Mouse (Mus musculus): ENCODE results near the gene Kctd11.

Gene Kctd11

DNA sequence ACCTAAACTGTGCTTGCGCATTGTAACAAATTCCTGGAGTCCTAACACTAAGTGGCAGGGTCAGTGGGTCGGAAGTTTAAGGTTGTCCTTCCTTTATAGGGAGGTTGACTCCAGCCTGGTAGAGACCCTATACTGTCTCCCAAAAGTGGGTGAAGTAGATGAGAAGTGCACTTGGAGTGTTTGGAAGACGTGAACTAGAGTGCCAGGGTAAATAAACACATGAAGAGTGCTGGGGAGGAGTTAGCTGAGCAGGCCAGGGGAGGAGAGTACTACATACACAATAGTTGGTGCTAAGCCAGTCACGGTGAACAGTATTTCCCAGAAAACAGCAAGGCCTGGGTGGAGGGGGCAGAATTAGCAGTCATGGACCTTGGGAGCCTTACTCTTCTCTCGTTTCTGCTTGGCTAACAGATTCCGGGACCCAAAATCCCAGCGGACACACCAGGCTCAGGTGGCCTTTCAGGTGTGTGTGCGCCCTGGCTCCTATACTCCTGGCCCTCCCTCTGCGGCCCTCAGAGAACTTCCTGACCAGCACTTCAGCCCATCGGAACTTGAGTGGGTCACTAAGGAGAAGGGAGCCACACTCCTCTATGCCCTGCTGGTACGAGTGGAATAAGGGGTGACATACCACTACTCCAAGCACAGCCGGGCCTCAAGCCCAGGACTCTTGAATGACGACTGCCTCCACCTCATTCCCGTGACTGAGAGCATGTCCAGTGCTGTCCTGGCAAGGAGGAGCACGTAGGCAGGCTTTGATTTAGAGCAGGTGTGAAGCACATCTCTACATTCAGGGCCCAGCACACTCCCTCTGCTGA, 31.7 kb upstream of the Kctd11 start:
- DNase-seq: no peak

DNA sequence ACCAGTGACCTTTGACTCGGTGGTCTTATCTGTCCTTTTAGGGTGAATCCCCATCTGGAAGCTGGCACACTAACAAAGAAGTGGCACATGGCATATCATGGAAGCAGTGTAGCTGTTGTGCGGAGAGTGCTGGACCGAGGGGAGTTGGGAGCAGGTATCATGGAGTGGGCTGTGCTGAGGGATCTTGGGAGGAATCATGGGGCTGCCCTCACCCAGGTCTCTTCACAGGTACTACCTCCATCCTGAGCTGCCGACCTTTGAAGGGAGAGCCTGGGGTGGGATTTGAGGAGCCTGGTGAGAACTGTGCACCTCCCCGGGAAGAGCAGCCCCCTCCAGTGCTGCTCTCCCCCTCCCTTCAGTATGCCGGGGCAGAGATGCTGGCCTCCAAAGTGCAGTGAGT, 30.5 kb upstream of the Kctd11 start:
- no peak for DNase-seq

DNA sequence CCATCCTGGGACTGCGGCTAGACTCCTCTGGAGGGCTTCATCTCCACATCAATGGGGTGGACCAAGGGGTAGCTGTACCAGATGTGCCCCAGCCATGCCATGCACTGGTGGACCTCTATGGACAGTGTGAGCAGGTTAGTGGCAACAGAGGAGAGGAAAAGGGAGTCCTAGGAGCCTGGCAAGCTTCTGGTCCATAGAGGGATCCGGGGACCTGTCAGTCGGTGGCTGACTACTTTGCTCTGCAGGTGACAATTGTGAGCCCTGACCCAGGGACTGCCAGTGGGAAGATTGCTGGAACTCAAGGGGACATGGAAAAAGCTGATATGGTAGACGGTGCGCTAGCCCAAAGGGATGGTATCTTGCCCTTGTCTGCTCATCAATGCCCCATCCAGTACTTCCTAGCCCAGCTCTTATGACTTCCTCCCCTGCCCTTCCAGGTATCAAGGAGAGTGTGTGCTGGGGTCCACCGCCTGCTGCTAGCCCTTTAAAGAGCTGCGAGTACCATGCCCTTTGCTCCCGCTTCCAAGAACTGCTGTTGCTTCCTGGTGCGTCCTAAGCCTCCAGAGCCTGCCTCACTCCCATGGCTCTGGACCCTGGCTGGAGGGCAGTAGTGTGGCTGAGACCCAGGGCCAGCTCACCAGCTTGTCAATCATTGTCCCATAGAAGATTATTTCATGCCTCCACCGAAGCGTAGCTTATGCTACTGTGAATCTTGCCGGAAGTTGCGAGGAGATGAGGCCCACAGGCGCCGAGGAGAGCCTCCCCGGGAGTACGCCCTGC, 29.8 kb upstream of the Kctd11 start:
- no peak for DNase-seq

DNA sequence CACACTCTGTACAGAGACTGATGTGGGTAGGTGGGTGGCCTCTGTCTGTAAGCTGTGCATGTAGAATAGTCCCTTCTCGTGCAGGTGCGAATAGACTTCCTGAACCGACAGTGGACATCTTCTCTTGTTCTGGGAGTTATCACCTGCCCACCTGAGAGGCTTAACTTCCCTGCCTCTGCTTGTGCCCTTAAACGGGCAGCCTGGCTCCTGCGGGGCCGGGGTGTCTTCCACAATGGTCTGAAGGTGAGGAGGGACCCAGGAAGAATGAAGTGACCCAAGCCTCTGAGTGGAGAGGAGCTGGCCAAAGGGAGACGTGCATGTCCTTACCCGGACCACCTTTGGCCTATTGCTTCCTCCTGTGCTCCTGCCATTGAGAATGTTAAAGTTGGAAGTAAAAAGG, 29.0 kb upstream of the Kctd11 start:
- DNase-seq: no peak

DNA sequence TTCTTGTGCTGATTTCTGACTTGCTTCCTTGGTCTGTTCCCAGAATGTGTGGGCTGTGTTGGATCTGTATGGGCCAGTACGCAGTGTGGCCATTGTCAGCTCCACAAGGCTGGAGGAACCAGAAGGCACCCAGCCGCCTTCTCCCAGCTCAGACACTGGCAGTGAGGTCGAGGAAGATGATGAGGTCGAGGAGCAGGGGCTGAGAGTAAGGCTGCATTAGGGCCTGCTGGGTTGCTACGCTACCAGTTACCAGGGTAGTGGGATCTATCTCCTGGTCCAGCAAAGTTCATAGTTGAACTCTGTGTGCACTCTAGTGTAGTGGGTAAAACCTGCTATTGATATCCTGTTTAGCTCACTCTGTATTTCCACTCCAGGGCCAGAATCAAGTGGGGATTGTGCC, 28.0 kb upstream of the Kctd11 start:
- no peak for DNase-seq

DNA sequence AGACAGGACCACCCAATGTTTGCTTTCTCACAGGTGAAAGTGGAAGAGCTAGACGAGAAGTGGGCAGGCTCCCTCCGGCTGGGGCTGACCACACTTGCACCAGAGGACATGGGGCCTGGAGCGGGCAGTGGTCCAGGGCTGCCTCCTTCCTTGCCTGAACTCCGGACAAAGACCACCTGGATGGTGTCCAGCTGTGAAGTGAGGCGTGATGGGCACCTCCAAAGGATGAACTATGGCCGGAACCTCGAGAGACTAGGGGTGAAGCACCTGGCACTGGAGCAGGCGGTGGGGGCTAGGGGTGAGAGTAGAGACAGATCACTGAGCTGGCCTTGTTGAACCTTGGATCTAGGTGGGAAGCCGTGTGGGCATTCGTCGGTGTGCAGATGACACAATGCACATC, 27.4 kb upstream of the Kctd11 start:
- DNase-seq: peak in 1 of 2 experiments; percentile 48

DNA sequence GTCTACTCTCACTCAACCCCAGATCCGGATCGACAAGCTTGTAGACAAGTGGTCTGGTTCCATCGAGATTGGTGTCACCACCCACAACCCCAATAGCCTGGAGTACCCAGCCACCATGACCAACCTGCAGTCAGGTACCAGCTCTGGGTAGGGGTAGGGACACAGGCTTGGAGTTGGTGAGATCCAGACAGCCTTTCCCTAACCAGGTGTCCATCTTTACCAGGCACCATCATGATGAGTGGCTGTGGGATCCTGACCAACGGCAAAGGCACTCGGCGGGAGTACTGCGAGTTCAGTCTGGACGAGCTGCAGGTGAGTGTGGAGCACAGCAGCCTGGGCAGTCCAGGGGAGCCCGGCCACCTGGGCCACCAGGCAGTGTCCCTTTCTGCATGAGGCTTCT, 23.1 kb upstream of the Kctd11 start:
- DNase-seq: no peak

DNA sequence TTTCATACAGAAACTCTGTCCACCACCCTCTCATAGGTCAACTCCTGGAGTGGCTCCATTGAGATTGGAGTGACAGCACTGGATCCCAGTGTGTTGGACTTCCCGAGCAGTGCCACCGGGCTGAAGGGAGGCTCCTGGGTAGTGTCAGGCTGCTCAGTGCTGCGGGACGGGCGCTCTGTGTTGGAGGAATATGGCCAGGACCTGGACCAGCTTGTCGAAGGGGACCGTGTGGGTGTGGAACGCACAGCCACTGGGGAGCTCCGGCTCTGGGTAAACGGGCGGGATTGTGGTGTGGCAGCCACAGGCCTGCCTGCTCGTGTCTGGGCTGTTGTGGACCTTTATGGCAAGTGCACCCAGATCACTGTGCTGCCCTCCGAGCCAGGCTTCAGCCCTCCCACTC, 21.8 kb upstream of the Kctd11 start:
- DNase-seq: no peak

DNA sequence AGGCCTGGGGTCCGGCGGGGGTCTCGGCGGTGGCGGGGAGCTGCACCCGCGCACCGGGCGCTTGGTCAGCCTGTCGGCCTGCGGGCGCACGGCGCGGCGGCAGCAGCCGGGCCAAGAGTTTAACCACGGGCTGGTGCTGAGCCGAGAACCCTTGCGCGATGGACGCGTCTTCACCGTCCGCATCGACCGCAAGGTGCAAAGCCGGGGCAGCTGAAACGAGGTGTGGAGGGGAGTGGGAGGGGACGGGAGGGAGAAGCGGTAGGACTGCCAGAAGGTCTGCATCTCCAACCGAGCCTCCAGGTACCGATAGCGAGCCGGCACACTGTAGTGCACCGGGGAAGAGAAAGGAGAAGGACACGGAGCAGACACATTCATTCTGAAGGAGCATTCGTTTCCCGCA, 20.8 kb upstream of the Kctd11 start:
- DNase-seq: no peak

DNA sequence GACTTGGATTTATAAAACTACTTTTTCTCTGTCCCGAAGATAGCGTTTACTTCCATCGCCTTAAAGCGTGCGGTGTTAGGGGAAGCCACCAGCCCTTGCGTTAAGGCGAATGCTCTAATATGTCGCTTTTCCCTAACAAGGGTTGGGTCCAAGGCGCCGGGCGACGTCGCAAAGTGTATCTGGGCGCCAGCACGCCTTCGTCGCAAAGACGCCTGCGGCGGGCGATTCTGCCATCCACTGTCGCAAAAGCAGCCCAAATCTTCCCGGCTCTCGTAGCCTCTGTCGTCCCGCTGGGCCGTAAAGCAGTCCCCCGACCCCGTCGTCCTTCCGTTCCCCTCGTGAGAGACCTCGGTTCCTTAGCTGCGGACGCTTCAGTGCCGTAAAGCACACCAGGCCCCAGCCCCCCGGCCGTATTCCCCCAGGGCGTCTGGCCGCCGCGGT, 20.2 kb upstream of the Kctd11 start:
- peak; percentile 95 for DNase-seq

DNA sequence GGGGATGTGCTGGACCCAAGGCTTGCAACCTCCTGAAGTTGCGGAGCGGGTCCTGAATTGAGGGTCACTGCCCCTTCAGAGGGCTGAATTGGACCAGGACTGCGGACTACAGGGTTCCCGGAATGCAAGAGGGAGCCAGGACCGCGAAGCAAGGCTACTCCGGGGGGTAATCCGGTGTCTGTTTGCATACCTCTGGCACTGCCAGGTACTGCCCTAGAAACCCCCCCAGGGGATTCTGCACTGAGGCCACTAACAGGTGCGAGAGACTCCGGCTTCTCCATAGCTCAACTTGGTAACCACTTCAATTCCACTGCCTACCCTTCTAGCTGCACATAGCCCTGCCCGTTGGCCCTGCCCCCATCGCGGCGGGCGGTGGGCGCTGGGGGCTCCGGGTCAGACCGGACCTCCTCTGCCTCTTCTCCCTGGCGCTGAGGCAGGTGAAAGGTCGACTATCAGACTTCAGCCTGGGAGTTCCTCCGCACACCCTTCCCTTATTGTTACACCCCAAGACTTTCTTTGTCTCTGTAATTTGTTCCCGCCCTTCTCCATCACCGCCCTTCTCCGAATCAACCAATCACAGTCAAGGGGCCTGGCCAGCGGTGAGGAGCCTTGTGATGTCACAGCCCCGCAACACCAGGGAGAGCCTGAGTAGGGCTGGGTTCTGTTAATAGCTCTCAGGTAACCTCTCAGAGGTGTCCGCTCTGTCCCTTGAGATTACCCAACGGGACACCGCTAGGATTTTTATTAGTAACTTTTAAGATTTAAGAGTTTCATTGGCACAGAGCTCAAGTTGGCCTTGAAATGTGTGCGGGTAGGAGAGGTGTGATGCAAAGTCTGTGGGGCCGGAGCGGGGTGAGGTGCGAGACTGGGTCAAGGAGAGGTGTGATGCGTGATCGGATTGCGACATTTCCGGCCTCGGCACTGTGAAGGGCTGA, 19.5 kb upstream of the Kctd11 start, which contains the start of the genes 2810408A11Rik and Neurl4:
Gene 2810408A11Rik, minus strand, starts transcription at position 517 of the 935 bp plus-strand sequence.
Gene Neurl4, plus strand, starts transcription at position 602 of the 935 bp plus-strand sequence.
- peak; percentile 87 to 90 for DNase-seq

DNA sequence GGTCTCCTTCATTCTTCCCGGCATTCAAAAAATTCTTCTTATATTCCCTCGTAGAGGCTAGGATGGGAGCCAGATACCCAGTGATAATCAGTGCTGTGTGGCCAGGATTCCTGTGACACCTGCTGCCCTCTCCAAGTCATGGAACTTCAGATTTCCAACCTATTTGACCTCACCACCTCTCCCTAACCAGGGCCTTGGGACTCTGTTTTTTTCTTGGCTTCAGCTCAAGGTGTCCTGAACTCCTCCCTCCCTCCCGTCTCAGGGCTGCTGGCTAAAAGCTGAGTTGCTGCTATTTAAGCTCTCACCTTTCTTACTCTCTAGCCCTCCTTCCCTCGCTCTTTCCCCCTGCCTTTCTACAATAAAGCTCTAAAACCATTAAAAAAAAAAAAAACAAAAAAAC, 18.7 kb upstream of the Kctd11 start:
- no peak for DNase-seq

DNA sequence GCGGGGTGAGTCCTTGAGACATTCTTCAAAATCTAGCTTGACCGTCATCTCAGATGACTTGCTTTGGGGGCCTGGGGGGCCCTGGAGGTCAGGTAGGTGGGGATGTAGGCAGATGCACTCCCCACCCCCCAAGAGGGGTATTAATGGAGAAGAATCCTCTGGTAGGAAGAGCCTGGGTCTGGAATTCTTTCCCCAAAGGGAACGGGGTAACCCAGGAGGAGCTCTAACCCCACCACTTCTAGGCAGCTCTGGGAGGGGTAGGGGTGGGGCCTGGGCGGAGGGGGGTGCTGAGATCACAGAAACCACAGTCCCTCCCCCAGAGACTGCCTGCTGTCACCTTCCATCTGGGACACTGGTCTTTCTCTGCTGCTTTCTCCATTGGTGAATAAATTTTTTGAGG, 14.1 kb upstream of the Kctd11 start, which contains the start of gene Acap1:
Gene Acap1, minus strand, starts transcription at position 249 of the 400 bp plus-strand sequence.
- DNase-seq: no peak

DNA sequence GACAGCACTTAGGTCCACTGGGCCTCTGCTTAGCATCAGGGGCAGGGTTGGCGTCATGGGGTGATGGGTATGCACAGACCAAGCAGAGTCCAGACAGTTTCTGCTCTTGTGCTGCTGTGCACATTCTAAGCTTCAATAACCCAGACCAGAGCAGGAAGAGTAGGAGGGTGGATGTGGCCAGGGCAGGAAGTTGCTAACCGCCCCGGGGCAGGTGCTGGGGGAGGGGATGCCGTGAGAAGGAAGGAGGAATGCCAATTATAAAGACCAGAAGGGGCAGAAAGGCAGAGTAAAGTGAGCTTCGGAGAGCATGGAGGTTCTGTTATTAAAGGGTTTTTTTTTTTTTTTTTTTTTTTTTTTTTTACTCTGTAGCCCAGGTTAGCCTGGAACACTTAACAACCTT, 13.5 kb upstream of the Kctd11 start:
- no peak for DNase-seq

DNA sequence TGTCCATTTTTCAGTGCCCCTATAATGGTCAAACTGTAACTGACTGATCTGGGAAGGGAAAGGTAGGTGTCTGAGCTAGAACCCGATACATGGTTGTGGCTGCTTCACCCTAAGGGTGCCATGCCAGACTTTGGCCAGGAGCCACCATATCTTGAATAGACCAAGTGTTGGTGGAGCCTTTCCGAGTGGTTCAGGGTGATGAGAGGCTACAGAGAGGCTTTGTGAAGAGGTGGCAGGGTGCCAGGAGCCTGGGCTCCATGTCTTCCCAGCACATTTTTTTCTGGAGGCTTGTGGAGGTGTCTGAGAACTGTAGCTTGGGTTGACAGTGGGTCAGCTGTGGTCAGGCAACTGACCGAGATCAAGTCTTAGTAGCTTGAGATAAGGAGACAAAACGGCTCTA, 10.3 kb upstream of the Kctd11 start:
- no peak for DNase-seq

DNA sequence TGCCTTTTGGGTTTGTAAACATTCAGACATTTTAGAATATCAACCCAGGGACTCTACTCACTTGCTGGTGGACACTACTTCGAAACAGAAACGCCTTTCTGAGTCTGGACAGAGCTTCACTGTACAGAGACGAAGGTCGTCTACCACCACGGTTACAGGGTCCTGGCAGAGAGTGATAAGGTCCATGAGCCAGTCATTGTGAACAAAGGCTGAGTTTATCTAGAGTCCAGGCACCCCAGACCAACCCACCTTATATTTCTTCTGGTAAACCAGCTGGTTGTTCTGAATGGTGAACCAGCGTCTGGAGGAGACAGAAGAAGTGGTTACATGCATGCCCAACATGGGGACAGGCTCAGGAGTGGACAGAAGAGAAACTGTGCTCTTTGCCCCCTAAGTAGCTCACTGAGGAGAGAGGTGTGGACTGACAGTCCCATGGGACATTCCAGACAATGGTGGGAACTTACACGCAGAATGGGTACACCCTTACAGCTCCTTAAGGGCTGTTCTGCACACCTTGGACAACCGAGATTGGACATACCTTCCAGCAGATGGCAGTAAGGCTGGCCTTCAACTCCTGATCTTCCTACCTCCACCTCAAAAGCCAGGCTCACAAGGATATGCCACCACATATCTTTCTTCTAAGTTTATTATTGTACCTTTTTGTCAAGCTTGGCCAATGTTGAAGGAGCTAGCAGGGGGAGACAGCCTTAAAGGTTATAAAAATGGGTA, 5.9 kb upstream of the Kctd11 start:
- no peak for DNase-seq

DNA sequence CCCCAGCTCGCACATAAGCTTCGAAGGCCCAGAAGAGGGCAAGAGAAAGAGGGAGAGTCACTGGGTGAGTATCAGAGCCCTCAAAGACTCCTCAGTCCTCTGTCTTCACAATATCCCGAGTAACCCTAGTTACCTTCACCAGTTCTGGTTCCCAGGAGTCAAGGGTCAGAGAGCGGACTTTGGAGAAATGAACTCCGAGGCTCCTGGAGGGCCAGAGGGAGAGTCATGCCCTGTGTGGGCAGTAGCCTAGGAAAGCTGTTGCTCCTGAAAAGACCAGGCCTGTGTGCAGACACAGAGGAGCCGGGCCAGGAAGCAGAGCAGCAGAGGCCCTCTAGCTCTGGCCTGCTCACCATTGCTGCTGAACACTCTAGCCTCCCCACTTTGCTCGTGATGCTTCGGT, 3.5 kb upstream of the Kctd11 start:
- no peak for DNase-seq

DNA sequence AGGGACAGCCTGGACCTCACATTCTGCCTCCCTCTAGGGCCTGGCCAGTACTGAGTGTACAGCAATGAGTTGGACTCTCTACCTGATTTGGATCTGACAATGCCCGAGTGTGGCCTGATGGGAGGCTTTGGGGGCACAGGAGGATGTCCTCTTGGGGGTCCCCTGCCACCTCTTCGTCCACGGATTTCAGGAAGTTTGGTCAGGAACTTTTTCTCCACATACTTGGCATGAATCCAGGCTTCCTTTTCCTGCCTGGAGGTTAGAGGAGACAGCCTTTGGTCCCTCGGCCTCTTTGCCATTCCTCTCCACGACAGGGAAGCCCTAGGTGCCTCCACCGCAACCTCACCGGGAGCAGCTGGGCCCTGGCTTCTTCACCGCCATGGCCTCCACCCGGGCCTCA, 3.0 kb upstream of the Kctd11 start:
- no peak for DNase-seq

DNA sequence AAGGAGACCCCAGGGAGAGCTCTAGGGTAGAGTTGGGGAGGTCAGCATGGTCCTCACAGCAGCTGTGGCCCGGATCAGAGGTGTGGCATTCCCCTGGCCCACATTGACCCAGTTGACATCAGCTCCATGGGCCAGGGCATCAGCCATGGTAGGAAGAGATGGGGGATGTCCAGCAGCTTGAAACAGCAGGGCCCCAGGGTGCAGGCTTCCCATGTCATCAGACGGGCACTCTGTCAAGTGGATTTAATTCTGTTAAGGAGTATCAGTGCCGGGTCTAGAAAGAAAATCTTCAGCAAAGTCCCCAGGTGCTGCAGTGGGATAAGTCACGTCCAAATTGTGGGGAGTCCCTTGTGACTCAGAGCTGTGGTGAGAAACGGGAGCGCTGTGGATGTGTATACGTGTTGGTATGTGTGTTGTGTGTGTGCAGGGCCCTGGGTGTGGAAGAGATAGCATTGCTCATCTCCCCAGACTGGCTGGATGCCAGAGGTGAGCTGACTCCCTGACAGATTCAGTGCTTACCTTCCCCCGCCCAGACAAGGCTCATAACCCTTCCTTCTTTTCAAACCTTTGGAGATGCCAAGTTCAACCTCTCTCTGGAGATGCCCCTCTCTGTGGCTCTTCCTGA, 2.4 kb upstream of the Kctd11 start:
- no peak for DNase-seq

DNA sequence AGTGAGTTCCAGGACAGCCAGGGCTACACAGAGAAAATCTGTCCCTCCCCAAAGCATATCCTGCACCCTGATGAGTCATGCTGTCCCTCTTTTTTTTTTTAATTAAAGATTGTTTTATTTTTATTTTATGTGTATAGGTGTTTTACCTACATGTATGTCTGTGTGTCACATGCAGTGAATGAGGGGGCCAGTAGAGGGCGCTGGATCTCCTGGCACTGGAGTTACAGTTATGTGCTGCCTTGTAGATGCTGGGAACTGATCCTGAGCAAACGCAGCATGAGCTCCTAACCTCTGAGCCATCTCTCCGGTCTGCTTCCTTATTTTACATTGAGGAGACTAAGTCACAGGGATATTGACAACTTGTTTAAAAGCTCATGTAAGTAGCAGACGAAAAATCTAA, 1.9 kb upstream of the Kctd11 start:
- peak; percentile 42 to 64 for DNase-seq
